Mouse (Mus musculus): ENCODE data around the gene Hoxb3. TPM values are rescaled to one million over a fixed set of nuclear protein-coding genes. Genes with fewer than 3 reads are reported as not detected.

Hoxb3 gene
- polyA plus RNA-seq, 1 experiment: not detected

GRCm38 (mm10) chr11:96337026-96337425 lies 13.9 kb downstream of the Hoxb3 start:
- no peak for DNase-seq (ENCODE audit: extremely low spot score in 1 of 2, low spot score in 1 of 2)

GRCm38 (mm10) chr11:96338957-96339855 lies 16.1 kb downstream of the Hoxb3 start:
- no peak for DNase-seq (ENCODE audit: extremely low spot score in 1 of 2, low spot score in 1 of 2)

- no peak for DNase-seq (ENCODE audit: extremely low spot score in 1 of 2, low spot score in 1 of 2)
Observed at GRCm38 (mm10) chr11:96340698-96341365, 17.7 kb downstream of the Hoxb3 start.

- DNase-seq (ENCODE audit: extremely low spot score in 1 of 2, low spot score in 1 of 2): no peak
Observed at GRCm38 (mm10) chr11:96341701-96342575, 18.8 kb downstream of the Hoxb3 start.

- no peak for DNase-seq (ENCODE audit: extremely low spot score in 1 of 2, low spot score in 1 of 2)
Observed at GRCm38 (mm10) chr11:96342576-96342930, 19.4 kb downstream of the Hoxb3 start.

GRCm38 (mm10) chr11:96343206-96343745 lies 20.1 kb downstream of the Hoxb3 start:
- no peak for DNase-seq (ENCODE audit: extremely low spot score in 1 of 2, low spot score in 1 of 2)

- no peak for DNase-seq (ENCODE audit: extremely low spot score in 1 of 2, low spot score in 1 of 2)
Observed at GRCm38 (mm10) chr11:96344061-96344877, 21.1 kb downstream of the Hoxb3 start.

GRCm38 (mm10) chr11:96344878-96345159 lies 21.7 kb downstream of the Hoxb3 start:
- no peak for DNase-seq (ENCODE audit: extremely low spot score in 1 of 2, low spot score in 1 of 2)

- DNase-seq (ENCODE audit: extremely low spot score in 1 of 2, low spot score in 1 of 2): no peak
Observed at GRCm38 (mm10) chr11:96345220-96345892, 22.2 kb downstream of the Hoxb3 start.

- DNase-seq (ENCODE audit: extremely low spot score in 1 of 2, low spot score in 1 of 2): no peak
Observed at GRCm38 (mm10) chr11:96345893-96346806, 23.0 kb downstream of the Hoxb3 start.

GRCm38 (mm10) chr11:96346916-96347520 lies 23.9 kb downstream of the Hoxb3 start:
- no peak for DNase-seq (ENCODE audit: extremely low spot score in 1 of 2, low spot score in 1 of 2)

GRCm38 (mm10) chr11:96347717-96348116 lies 24.6 kb downstream of the Hoxb3 start:
- no peak for DNase-seq (ENCODE audit: extremely low spot score in 1 of 2, low spot score in 1 of 2)

GRCm38 (mm10) chr11:96348141-96348928 lies 25.2 kb downstream of the Hoxb3 start:
- no peak for DNase-seq (ENCODE audit: extremely low spot score in 1 of 2, low spot score in 1 of 2)

- no peak for DNase-seq (ENCODE audit: extremely low spot score in 1 of 2, low spot score in 1 of 2)
Observed at GRCm38 (mm10) chr11:96348988-96349387, 25.9 kb downstream of the Hoxb3 start.

- DNase-seq (ENCODE audit: extremely low spot score in 1 of 2, low spot score in 1 of 2): no peak
Observed at GRCm38 (mm10) chr11:96349491-96350340, 26.6 kb downstream of the Hoxb3 start.

GRCm38 (mm10) chr11:96350341-96350624 lies 27.2 kb downstream of the Hoxb3 start, which contains the start of gene Hoxb2:
TSS of gene Hoxb2 (plus strand) at chr11:96350525.
- no peak for DNase-seq (ENCODE audit: extremely low spot score in 1 of 2, low spot score in 1 of 2)
